Comparison of ENCODE assay signal across 25 mouse cellular contexts in genomic region chr7:105516669-105517360, GRCm38 (mm10). TPM values are rescaled to one million over a fixed set of nuclear protein-coding genes. Genes with fewer than 3 reads are reported as not detected.
A peak's percentile ranks its signal among the peaks of the same experiment; 100 is the strongest.
DNase-seq lines count a peak whose midpoint lies in the region; ATAC-seq and TF ChIP-seq lines count a peak whose summit lies in the region.
"Had no signal": no experiment of that assay in that cellular context is flagged by ENCODE, and none has a peak within 500 bp of the region (broad histone marks: within the 10 kb centered on the region; RNA-seq: fewer than 3 reads in every experiment).

No protein-coding gene starts in this region.

- no peaks in the 10 kb centered on the region for H3K36me3 ChIP-seq in kidney, adult 2 months (ENCODE audit: control insufficient read depth, insufficient read depth, low read length)
- H3K36me3 ChIP-seq in midbrain, embryonic 10.5 days, result no peaks in the 10 kb centered on the region
- H3K36me3 ChIP-seq in midbrain, embryonic 15.5 days (replicated peaks), result no peaks in the 10 kb centered on the region
- H3K36me3 ChIP-seq in midbrain, embryonic 13.5 days, result no peaks in the 10 kb centered on the region
- H3K36me3 ChIP-seq: forebrain, embryonic 10.5 days; heart, embryonic 12.5 days; limb, embryonic 15.5 days; neural tube, embryonic 15.5 days had no signal

- WGBS in kidney, adult 2 months, result 36% methylated on average over 9 of the region's 9 CpGs
- WGBS in midbrain, embryonic 10.5 days, result 32% methylated on average over 9 of the region's 9 CpGs
- WGBS in midbrain, embryonic 15.5 days, result 15% methylated on average over 9 of the region's 9 CpGs
- 17% methylated on average over 9 of the region's 9 CpGs for WGBS in midbrain, embryonic 13.5 days

- TF ChIP-seq POLR2A in kidney, adult 2 months (IDR thresholded peaks at IDR 0.05; ENCODE audit: low read depth, low read length), result no peak

- no peak overlapping the region for H3K9ac ChIP-seq in midbrain, embryonic 15.5 days
- H3K9ac ChIP-seq in midbrain, embryonic 13.5 days (replicated peaks), result no peak overlapping the region
- H3K9ac ChIP-seq: forebrain, postnatal 0 days; limb, embryonic 15.5 days; neural tube, embryonic 15.5 days had no signal

- ATAC-seq in midbrain, embryonic 15.5 days (replicated peaks), result no peak
- peak; percentile 40 for ATAC-seq in midbrain, embryonic 13.5 days
- ATAC-seq: forebrain, postnatal 0 days; hindbrain, postnatal 0 days; intestine, postnatal 0 days had no signal

- no peaks in the 10 kb centered on the region for H3K9me3 ChIP-seq in midbrain, embryonic 10.5 days (replicated peaks)
- H3K9me3 ChIP-seq in midbrain, embryonic 15.5 days, result no peaks in the 10 kb centered on the region
- H3K9me3 ChIP-seq in midbrain, embryonic 13.5 days, result no peaks in the 10 kb centered on the region
- H3K9me3 ChIP-seq: forebrain, embryonic 10.5 days; heart, embryonic 12.5 days; limb, embryonic 15.5 days; neural tube, embryonic 15.5 days had no signal

- no peak for TF ChIP-seq CTCF in kidney, adult 2 months (conservative IDR thresholded peaks at IDR 0.05; ENCODE audit: insufficient read depth, insufficient read length, low read depth, low read length)

- H3K4me1 ChIP-seq in kidney, adult 2 months (ENCODE audit: control insufficient read depth, insufficient read depth, low read length), result peaks cover 5% of the 10 kb centered on the region; the same call in 1 of the 2 replicates
- H3K4me1 ChIP-seq in midbrain, embryonic 10.5 days, result peaks cover 13% of the 10 kb centered on the region
- peaks cover 14% of the 10 kb centered on the region for H3K4me1 ChIP-seq in midbrain, embryonic 15.5 days
- H3K4me1 ChIP-seq in midbrain, embryonic 13.5 days (replicated peaks), result peaks cover 21% of the 10 kb centered on the region

- peak; percentile 76 for DNase-seq in kidney, adult 2 months
- DNase-seq in kidney, adult 11 months, result no peak
- peak; percentile 54 for DNase-seq in midbrain, embryonic 10.5 days (ENCODE audit: low spot score)
- DNase-seq in yolk sac, embryonic 10.5 days (ENCODE audit: low spot score), result peak; percentile 33
- no peak for DNase-seq in ovary, postnatal 10 days (ENCODE audit: low spot score)
- no peak for DNase-seq in layer of hippocampus, adult 9-10 months (ENCODE audit: low spot score)
- DNase-seq: adrenal gland, postnatal 10 days; cerebellum, adult 2 months; cerebellum, postnatal 36 days; forebrain, postnatal 0 days; gastrocnemius, postnatal 14 days; heart, adult 11 months; heart, postnatal 10 days; layer of hippocampus, adult 9-11 months; thymus, adult 18-20 months; thymus, postnatal 4 days had no signal

- no peak overlapping the region for H3K4me3 ChIP-seq in kidney, adult 2 months (ENCODE audit: insufficient read depth, low read depth, low read length)
- no peak overlapping the region for H3K4me3 ChIP-seq in midbrain, embryonic 10.5 days
- H3K4me3 ChIP-seq in midbrain, embryonic 15.5 days, result no peak overlapping the region
- no peak overlapping the region for H3K4me3 ChIP-seq in midbrain, embryonic 13.5 days (replicated peaks)
- H3K4me3 ChIP-seq: forebrain, embryonic 10.5 days; heart, embryonic 12.5 days; limb, embryonic 15.5 days; neural tube, embryonic 15.5 days had no signal

- H3K27ac ChIP-seq in kidney, adult 2 months (ENCODE audit: insufficient read depth, low read depth, low read length), result no peak overlapping the region
- no peak overlapping the region for H3K27ac ChIP-seq in midbrain, embryonic 10.5 days (replicated peaks)
- no peak overlapping the region for H3K27ac ChIP-seq in midbrain, embryonic 15.5 days
- H3K27ac ChIP-seq in midbrain, embryonic 13.5 days, result no peak overlapping the region
- H3K27ac ChIP-seq: forebrain, embryonic 10.5 days; hindbrain, postnatal 0 days; limb, embryonic 15.5 days; macrophage; neural tube, embryonic 15.5 days had no signal

- H3K4me2 ChIP-seq in midbrain, embryonic 15.5 days, result no peak overlapping the region
- H3K4me2 ChIP-seq in midbrain, embryonic 13.5 days (replicated peaks), result no peak overlapping the region
- H3K4me2 ChIP-seq: heart, embryonic 12.5 days; limb, embryonic 15.5 days; neural tube, embryonic 15.5 days had no signal

- H3K27me3 ChIP-seq in kidney, adult 2 months (replicated peaks; ENCODE audit: control insufficient read depth, insufficient read depth, low read length), result no peaks in the 10 kb centered on the region
- peaks cover 90% of the 10 kb centered on the region for H3K27me3 ChIP-seq in midbrain, embryonic 10.5 days (ENCODE audit: low read depth, poor library complexity, severe bottlenecking)
- H3K27me3 ChIP-seq in midbrain, embryonic 15.5 days (replicated peaks), result no peaks in the 10 kb centered on the region
- peaks cover 21% of the 10 kb centered on the region for H3K27me3 ChIP-seq in midbrain, embryonic 13.5 days
- H3K27me3 ChIP-seq: heart, embryonic 12.5 days; limb, embryonic 15.5 days; neural tube, embryonic 15.5 days had no signal

RNA-seq across cellular contexts. Expression of gene Cavin3, which starts 34.7 kb away (rescaled TPM):
- 21.4 and 27.9 TPM in 2 replicates for polyA plus RNA-seq in kidney, adult 2 months (2012; rRNA removed)
- 19.8 and 20.5 TPM in 2 replicates for polyA plus RNA-seq in midbrain, embryonic 10.5 days (2016; fragmentation: Nextera tagmentation; extraction: Ambion mirVana)
- 27.1 and 33.1 TPM in 2 replicates for polyA plus RNA-seq in midbrain, embryonic 15.5 days (2015; fragmentation: Nextera tagmentation; extraction: Ambion mirVana)
- polyA plus RNA-seq in midbrain, embryonic 13.5 days (2015; fragmentation: Nextera tagmentation; extraction: Ambion mirVana), result 18.3 and 22.1 TPM in 2 replicates
- polyA plus RNA-seq: macrophage had no signal

RNA-seq across cellular contexts. Expression of gene Smpd1, which starts 37.3 kb away (rescaled TPM):
- polyA plus RNA-seq in kidney, adult 2 months (2012; rRNA removed), result 109 and 144 TPM in 2 replicates
- 34.2 and 41.7 TPM in 2 replicates for polyA plus RNA-seq in midbrain, embryonic 10.5 days (2016; fragmentation: Nextera tagmentation; extraction: Ambion mirVana)
- polyA plus RNA-seq in midbrain, embryonic 15.5 days (2015; fragmentation: Nextera tagmentation; extraction: Ambion mirVana), result 93.0 and 94.6 TPM in 2 replicates
- polyA plus RNA-seq in midbrain, embryonic 13.5 days (2015; fragmentation: Nextera tagmentation; extraction: Ambion mirVana), result 66.3 and 68.9 TPM in 2 replicates

Comparison
In these comparisons a context has a peak if more than half of its experiments do, and no peak if none do; other contexts are left out.
1. DNase-seq: peak in kidney, adult 2 months (single experiment), midbrain, embryonic 10.5 days (single experiment) and yolk sac, embryonic 10.5 days (single experiment); none in kidney, adult 11 months (single experiment), ovary, postnatal 10 days (single experiment) and layer of hippocampus, adult 9-10 months (single experiment).